Mouse (Mus musculus): ENCODE measurements at regions not wholly inside any gene's neighbourhood (a gene's known extent, or its start where the extent isn't known, plus 50 kb on each side); places are given as distances from the start of the nearest gene placed in this dataset.

DNA sequence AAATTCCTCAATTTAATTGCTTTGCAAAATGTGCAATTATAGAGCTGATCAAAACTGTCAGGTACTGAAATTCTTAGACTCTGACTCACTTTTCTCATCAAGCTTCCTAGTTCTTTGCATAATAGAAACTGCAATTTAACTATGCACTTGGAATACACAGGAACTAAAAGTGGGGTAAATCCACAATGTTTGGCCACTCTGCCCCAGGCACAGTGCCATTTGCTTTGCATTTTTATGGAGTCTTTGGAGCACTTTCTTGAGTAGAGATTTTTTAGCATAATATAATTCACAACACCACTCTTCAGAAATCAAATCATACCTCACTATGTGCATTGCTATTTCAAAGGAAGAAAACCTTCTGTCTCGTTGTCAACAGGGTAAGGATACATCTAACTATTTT lies 414.5 kb upstream of the A730009L09Rik start:
- peak in 1 of 2 experiments; percentile 11 for DNase-seq (ENCODE audit: low spot score in 2 of 2)

DNA sequence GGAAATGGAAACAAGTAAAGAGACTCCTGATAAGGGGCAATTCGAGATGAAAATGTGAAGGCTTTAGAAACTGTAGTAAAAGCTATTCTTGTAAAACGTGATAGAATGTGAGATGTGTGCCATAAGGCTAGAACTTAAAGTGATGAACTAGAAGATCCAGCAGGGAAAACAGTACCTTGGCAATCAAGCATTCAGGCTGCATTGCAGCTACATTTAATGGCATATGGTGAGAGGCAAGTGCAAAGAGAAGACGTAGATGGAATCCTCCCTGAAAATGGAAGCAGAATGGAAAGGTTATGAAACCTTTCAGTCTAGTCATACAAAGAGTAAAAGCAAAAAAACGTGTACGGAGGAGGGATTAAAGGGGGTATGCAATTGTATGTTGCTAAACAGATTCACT lies 403.3 kb upstream of the A730009L09Rik start:
- DNase-seq (ENCODE audit: low spot score in 2 of 2): peak; percentile 45 to 47

DNA sequence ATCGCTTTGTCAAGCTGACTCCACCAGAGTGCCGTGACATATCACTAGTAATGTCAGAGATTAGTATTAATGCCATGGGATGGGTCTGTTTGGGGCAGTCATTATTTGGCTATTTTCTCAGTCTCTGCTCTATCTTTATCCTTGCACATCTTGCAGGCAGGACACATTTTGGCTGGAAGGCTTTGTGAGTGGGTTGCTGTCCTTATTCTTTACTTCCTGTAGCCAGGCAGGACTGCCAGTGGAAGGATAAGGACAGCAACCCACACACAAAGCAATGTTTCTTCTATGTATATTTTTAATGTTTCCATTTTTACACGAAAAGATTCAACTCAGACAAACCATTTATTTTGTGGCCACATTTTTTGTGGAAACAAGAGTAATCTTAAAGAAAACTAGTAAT lies 397.4 kb upstream of the A730009L09Rik start:
- DNase-seq (ENCODE audit: low spot score in 2 of 2): peak in 1 of 2 experiments; percentile 39

DNA sequence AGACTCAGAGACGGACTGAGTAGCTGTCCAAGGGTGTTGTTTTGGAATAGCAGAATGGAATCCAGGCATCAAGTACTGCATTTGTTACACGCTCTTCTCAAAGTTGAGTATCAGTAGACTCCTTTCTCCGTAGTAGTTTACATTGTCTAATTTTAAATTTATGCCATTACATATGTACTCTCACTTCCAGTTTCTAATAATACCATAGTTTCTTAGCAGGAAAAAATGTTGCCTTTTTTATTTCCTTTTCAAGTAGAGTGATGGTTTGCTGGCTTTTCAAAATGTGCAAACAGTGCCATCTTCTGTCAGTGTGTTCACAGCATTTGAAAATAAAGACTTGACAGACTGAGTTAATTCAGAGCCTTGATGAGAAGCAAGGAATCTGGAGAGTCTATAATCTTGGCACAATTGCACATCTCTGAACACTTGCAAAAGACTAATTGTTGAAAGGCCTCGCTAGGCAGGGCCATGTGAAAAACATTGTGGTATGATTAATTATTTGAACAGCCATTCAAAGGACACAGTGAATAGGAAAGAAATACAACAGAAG lies 379.2 kb upstream of the A730009L09Rik start:
- DNase-seq (ENCODE audit: low spot score in 2 of 2): peak in 1 of 2 experiments; percentile 58

DNA sequence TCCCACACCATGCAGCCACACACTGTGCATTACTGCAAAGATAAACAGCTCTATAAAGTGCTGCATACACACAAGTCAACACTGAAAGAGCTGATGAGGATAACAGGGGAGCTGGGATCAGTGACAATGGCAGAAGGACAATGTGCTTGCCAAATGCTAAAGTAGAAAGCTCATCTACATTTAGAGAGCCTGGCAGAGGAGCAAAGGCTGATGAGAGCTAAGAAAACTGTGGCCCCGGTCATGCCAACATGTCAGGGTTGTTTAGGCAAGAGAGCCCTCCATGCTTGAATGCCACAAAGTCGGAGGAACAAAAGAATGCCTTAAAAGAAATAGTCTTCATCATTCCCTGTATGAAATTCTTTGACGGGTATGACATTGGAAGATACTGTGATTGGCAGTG lies 363.0 kb upstream of the A730009L09Rik start:
- DNase-seq (ENCODE audit: low spot score in 2 of 2): no peak

DNA sequence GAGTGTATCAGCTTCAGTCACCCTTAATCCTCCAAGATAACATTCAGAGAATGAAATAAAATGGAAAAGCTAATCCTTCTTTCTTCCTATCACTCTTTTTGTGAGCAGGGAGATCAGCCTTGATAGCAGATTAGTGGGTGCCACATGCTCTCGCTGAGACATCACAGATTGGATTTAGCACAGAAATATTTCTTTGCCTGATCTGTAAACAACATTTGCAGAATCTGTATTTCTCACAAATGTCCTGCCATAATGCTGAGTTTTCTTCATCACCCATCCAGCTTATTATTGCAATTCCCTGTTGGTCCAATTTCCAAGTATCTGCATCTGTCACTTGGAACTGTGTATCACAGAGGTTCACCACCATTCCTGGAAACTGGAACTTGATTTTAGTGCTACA lies 342.8 kb upstream of the A730009L09Rik start:
- DNase-seq (ENCODE audit: low spot score in 2 of 2): no peak
